Mouse (Mus musculus) small intestine, adult 2 months (tissue): ENCODE data around the gene Lpin2.

ENCODE experiments used
- CTCF ChIP-seq: fragments of 200-500 bp; IDR thresholded peaks from 2 replicates; pipeline ENCODE4 v1.5.1; 2012; ENCODE audit warnings: low read depth, mild to moderate bottlenecking, control low read depth, inconsistent platforms, low read length, moderate library complexity, mixed read lengths; ENCODE audit not compliant: insufficient replicate concordance, insufficient read length; ENCODE audit errors: extremely low read depth
- POLR2A ChIP-seq: fragments of 200-500 bp; IDR thresholded peaks from 2 replicates; pipeline ENCODE4 v1.6.1; 2012; ENCODE audit warnings: low read depth, mild to moderate bottlenecking, control low read depth, inconsistent platforms, low read length, moderate library complexity

DNA sequence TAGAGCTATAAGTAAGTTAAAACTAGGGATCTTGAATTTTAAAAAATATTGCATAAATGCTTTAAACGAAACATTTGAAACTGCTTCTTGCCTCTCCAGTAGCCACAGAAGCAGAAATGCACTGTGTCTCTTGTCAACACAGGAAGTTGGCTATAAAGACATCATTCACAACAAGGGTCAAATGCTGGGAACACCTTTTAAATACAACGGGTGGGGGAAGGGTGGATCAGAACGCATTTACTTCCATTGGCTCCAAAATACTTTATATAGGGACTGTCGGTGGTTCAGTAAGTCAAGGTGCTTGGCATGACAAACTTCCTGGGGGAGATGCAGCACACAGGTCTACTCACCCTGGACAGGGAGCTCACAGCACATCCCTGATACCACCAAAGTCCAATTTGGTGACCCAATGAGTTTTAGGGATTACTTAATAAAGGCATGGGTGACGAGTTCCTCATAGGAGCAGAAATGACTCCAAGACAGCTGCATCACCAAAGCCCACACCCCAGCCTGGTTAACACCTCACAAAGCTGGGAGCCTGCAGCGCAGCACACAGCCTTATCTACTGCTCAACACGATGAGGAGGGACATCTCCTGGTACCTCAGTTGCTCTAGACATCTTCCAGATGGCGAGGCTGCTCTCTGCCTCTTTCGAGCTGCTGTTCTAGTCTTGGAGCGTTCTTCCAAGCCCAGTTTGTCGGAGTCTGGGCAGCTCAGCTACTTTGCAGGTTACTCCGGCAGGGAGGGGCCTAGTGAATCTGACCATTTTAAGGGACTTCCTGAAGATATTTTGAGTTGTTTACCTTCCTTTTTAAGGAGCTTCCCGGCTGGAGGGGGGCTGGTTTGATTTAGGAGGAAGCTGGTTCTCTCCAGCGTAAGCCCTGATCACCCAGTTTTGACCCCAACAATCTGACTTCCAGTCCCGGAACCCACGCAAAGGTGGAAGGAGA lies 45.7 kb upstream of the Lpin2 start:
- TF ChIP-seq CTCF (no peak), POLR2A (no peak)
